Mouse (Mus musculus) adrenal gland (tissue): ENCODE results near the gene Cep44.

Experiments
- intact Hi-C: fragments of 180-260 bp; cut with DNase I; formaldehyde crosslinking; loops from one replicate; pipeline ENCODE4 v1.15.1; 2025
- long read RNA-seq, 2 experiments: library from polyadenylated mRNA; unstranded; transcript quantifications; one replicate each; pipeline ENCODE4 v2.0.0; 2020; ENCODE audit warnings: borderline replicate concordance in 1 of 2; ENCODE audit not compliant: insufficient replicate concordance in 1 of 2

Gene Cep44
- long read RNA-seq, experiment 1, partial matches to known transcripts = 1 of 11 reads
- long read RNA-seq, experiment 1, other reads (novel, unspliced or antisense) = 10 of 11 reads
- long read RNA-seq, experiment 2, partial matches to known transcripts = 3 of 11 reads
- long read RNA-seq, experiment 2, other reads (novel, unspliced or antisense) = 6 of 11 reads

- intact Hi-C loops = no loop called here
These were observed at the start of gene Cep44, which contains the start of gene Fbxo8 for GRCm38 (mm10) chr8:56550558-56551360. Cep44 (minus strand) TSS chr8:56551047. Fbxo8 (plus strand) TSS chr8:56551090.

GRCm38 (mm10) chr8:56591502-56591901, 40.7 kb upstream of the Cep44 start:
- intact Hi-C loops = no loop called here

- intact Hi-C loops = no loop called here
These were observed 40.2 kb upstream of the Cep44 start for GRCm38 (mm10) chr8:56591084-56591483.

- intact Hi-C loops = no loop called here
These were observed 38.2 kb upstream of the Cep44 start for GRCm38 (mm10) chr8:56589004-56589403.

- intact Hi-C loops = no loop called here
These were observed 32.0 kb upstream of the Cep44 start for GRCm38 (mm10) chr8:56582841-56583240.

- intact Hi-C loops = no loop called here
These were observed 30.1 kb upstream of the Cep44 start for GRCm38 (mm10) chr8:56580918-56581317.

- intact Hi-C loops = no loop called here
These were observed 16.0 kb upstream of the Cep44 start for GRCm38 (mm10) chr8:56566856-56567255.

GRCm38 (mm10) chr8:56564399-56565047, 13.7 kb upstream of the Cep44 start:
- intact Hi-C loops = no loop called here

- intact Hi-C loops = no loop called here
These were observed 1.8 kb upstream of the Cep44 start for GRCm38 (mm10) chr8:56552551-56553103.

- intact Hi-C loops = no loop called here
These were observed 1.2 kb upstream of the Cep44 start for GRCm38 (mm10) chr8:56552045-56552444.

GRCm38 (mm10) chr8:56551361-56551852, 560 bp upstream of the Cep44 start:
- intact Hi-C loops = no loop called here

- intact Hi-C loops = no loop called here
These were observed 3.0 kb downstream of the Cep44 start for GRCm38 (mm10) chr8:56547866-56548265.

GRCm38 (mm10) chr8:56540706-56541105, 10.1 kb downstream of the Cep44 start:
- intact Hi-C loops = no loop called here

- intact Hi-C loops = loop anchor here (2.0 kb wide), 1 partner anchor 84 kb away; no protein-coding TSS in a partner anchor
These were observed 20.5 kb downstream of the Cep44 start for GRCm38 (mm10) chr8:56530359-56530758.

GRCm38 (mm10) chr8:56528869-56529268, 22.0 kb downstream of the Cep44 start:
- intact Hi-C loops = no loop called here

GRCm38 (mm10) chr8:56521051-56521450, 29.8 kb downstream of the Cep44 start:
- intact Hi-C loops = no loop called here

GRCm38 (mm10) chr8:56520249-56520648, 30.6 kb downstream of the Cep44 start:
- intact Hi-C loops = no loop called here

GRCm38 (mm10) chr8:56518848-56519247, 32.0 kb downstream of the Cep44 start:
- intact Hi-C loops = no loop called here

- intact Hi-C loops = no loop called here
These were observed 41.8 kb downstream of the Cep44 start for GRCm38 (mm10) chr8:56508952-56509479.

GRCm38 (mm10) chr8:56508318-56508951, 42.4 kb downstream of the Cep44 start:
- intact Hi-C loops = no loop called here

- intact Hi-C loops = no loop called here
These were observed 48.9 kb downstream of the Cep44 start for GRCm38 (mm10) chr8:56501911-56502310.
